Mouse (Mus musculus) naive thymus-derived CD4-positive, alpha-beta T cell, adult 2 months (primary cell): ENCODE results near the gene Etnk1.
"Not testable (repeated sequence)": the region's sequence is repeated elsewhere in the genome, so short reads cannot be mapped to it uniquely, and the experiment has no call there.

ENCODE experiments used
- DNase-seq: peaks from one replicate; pipeline ENCODE4 v3.0.0-alpha.2; 2011; ENCODE audit warnings: low read depth

Etnk1 gene

GRCm38 (mm10) chr6:143166452-143167357, at the start of gene Etnk1:
Gene Etnk1, plus strand, starts transcription at chr6:143167221.
- DNase-seq: peak; percentile 99

DNA sequence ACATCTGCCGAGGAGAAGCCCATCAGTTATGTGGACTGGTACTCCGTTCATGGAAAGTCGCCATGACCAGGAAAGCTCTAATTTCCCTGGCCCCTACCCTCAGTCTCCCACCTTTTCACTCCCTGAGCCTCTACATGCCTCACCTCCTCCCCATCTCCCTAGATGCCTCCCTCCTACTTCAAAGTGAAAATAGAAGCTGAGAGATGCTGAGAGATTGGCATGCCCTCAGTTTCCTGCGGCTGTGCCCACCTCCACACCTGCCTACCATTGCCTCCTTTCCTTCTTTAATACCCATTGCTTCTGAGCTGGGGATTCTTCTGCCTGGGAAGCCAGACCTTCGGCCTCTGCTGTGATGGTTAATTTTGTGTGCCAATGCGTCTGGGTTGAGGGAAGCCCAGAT, 47.7 kb upstream of the Etnk1 start:
- DNase-seq: no peak

- DNase-seq: no peak
Measured at GRCm38 (mm10) chr6:143125721-143126120, 41.3 kb upstream of the Etnk1 start.

GRCm38 (mm10) chr6:143129466-143129865, 37.6 kb upstream of the Etnk1 start:
- no peak for DNase-seq

DNA sequence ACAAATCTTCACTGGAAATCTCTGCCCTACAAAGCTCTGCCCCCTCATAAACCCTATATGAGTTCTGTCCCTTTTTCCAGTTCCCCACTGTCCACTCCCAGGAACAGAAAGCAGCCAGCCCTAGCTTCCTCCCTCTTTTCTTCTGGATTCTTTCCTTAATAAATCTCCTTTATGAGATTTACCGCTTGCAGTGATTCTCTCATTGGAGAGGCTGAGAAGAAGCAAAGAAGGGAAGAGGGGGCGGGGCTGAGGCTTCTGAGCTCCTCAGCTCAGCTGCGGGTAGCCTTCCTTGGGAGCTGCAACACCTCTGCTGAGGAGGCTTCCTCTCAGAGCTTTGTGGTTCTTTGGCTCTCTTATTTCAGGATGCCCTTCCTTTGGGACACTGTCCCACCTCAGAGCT, 37.1 kb upstream of the Etnk1 start:
- DNase-seq: no peak

- no peak for DNase-seq
Measured at GRCm38 (mm10) chr6:143130411-143130810, 36.6 kb upstream of the Etnk1 start.

DNA sequence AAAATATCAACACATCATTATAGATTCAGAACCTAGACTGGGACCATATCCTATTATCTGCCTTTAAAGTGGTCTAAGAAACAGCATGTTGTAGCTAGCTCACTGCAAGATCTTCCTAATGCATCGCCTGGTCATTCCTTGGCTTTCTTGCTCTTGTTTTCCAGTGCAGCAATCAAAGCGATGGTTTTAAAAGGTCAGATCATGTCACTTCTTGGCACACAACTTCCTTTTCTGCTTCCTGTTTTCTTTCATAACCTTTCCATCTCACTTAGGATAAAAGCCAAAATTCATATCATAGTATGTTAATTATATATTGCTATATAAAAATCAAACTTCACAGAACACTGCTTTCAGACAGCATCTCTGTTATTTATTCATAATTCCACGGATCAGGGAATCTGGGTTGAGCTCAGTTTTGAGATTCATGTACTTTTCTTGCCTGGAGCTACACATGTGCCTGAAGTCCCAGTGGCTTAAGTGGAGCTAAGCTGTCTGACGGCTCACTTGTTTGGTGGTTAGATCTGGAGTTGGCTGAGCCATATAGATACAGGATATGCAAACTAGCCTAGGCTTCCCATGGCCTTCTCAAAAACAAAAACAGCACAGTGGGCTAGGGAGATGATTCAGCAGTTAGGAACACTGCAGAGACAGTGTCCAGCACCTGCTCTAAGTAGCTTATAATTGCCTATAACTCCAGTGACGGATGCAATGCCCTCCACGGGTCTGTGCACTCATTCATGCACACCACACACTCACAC, 34.9 kb upstream of the Etnk1 start:
- DNase-seq: peak; percentile 26

GRCm38 (mm10) chr6:143133150-143133549, 33.9 kb upstream of the Etnk1 start:
- no peak for DNase-seq

GRCm38 (mm10) chr6:143135097-143135496, 31.9 kb upstream of the Etnk1 start:
- DNase-seq: no peak

GRCm38 (mm10) chr6:143136688-143137087, 30.3 kb upstream of the Etnk1 start:
- no peak for DNase-seq

GRCm38 (mm10) chr6:143137341-143137740, 29.7 kb upstream of the Etnk1 start:
- DNase-seq: no peak

DNA sequence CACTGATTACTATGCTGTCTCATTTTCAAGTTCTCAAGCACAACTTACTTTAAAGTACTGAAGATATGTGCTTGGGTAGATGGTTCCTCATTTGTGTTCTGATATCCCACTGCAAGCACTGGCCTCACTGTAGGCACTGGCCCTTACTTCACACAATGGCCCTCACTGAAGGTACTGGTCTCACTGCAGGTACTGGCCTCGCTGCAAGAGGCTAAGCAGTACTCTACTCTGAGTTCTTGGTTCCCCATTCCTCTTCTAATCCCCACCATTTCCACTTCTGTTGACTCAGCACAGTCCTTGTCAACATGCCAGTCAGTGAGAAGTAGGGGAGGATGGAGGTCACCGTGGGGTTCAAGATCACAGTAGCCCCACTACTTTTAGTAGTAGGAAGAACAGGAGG, 27.6 kb upstream of the Etnk1 start:
- DNase-seq: no peak

DNA sequence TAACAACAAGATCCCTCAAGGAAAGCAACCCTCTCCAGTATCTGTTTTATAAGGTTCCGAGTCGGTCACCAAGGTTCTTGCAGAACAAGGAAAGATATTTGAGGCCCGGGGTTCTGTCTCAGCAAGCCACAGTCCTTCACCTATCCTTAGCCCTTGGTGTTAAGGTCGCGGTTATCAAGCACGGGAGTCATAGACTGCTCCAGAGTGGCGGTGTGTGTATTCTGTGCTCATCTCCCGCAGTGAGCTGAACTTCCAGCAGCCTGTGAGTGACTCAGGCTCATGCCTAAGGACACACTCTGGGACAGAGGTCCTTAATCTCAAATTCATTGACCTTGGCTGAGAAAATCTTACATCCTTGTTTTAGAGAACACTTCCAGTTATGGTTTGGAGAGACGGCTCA, 26.1 kb upstream of the Etnk1 start:
- DNase-seq: no peak

DNA sequence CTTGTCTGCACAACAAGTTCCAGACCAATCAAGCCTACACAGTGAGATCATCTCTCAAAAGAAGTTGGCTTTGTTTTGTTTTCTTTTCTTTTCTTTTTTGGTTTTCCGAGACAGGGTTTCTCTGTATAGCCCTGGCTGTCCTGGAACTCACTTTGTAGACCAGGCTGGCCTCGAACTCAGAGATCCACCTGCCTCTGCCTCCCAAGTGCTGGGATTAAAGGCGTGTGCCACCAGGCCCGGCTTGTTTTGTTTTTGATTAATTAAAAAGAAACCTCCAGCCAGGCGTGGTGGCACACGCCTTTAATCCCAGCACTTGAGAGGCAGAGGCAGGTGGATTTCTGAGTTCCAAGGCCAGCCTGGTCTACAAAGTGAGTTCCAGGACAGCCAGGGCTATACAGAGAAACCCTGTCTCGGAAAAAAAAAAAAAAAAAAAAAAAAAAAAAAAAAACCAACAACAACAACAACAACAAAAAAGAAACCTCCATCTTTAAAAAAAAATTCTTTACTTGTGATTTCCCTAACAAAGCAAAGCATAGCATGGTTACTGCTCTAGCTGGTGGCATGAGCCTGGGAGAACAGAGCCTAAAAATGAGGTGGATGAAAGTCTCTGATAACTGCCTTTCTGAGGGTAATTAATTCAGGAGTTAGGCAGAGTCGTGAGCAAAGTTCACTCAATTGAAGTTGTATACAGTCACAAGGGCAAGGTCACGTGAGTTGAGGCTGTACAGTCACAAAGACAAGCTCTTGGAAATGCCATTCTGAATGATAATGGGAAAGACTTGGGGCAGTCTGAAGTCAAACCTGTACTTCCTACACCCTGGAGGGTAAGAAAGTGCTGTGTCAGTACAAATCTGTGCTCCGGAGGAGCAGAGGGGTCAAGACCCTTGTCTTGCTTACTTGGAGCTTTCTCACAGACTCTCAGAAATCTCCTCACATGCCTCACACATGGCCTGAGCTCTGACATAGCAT, 25.1 kb upstream of the Etnk1 start:
- DNase-seq: not testable (repeated sequence)

- no peak for DNase-seq
Measured at GRCm38 (mm10) chr6:143142861-143143260, 24.2 kb upstream of the Etnk1 start.

GRCm38 (mm10) chr6:143143321-143143720, 23.7 kb upstream of the Etnk1 start:
- no peak for DNase-seq

DNA sequence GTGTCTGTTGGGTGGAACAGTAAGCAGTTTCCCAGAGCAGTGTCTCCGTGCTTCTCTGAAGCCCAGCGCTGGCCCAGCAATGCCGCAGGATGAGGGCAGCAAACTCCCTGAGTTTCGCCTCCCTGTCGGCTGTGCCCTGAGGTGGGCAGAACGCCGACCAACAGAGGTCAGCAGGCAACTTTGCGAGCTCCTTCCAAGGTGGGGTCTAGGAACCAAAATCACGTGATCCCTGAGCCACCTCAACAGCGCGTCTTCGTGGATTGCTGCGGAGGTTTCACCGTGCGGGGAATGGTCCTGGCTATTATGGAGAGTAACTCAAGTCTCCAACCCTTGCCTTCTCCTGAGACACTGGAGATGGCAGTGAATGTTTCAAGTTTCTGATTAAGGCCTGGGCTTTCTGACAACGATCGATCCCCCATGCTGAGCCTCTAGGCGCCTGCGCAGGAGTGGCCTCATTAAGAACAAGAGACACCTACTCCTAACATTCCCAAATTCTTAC, 23.2 kb upstream of the Etnk1 start:
- DNase-seq: no peak

- no peak for DNase-seq
Measured at GRCm38 (mm10) chr6:143144556-143144955, 22.5 kb upstream of the Etnk1 start.

- DNase-seq: no peak
Measured at GRCm38 (mm10) chr6:143145051-143145450, 22.0 kb upstream of the Etnk1 start.

GRCm38 (mm10) chr6:143146756-143147155, 20.3 kb upstream of the Etnk1 start:
- peak; percentile 64 for DNase-seq

GRCm38 (mm10) chr6:143148868-143149267, 18.2 kb upstream of the Etnk1 start:
- DNase-seq: no peak
